Mouse (Mus musculus) neural tube, embryonic 12.5 days (tissue): ENCODE measurements around the gene Sgip1. TPM values are rescaled to one million over a fixed set of nuclear protein-coding genes. Genes with fewer than 3 reads are reported as not detected.

Experiments used
- ATAC-seq: fragments of 200-750 bp; cut with Nextera tagmentation; 2 replicates; pipeline ENCODE4 v1.8.0; 2017; ENCODE audit warnings: low read depth, mild to moderate bottlenecking, moderate TSS enrichment, moderate library complexity; ENCODE audit not compliant: low FRiP score
- H3K27ac ChIP-seq: fragments of 300-500 bp; sonication (generic); 2 replicates; pipeline ENCODE4 v1.5.1; 2016
- H3K27me3 ChIP-seq: fragments of 300-500 bp; sonication (generic); replicated peaks from 2 replicates; pipeline ENCODE4 v1.6.1; 2016; ENCODE audit warnings: mild to moderate bottlenecking
- H3K36me3 ChIP-seq: fragments of 300-500 bp; sonication (generic); 2 replicates; pipeline ENCODE4 v1.6.1; 2016; ENCODE audit warnings: mild to moderate bottlenecking
- H3K4me1 ChIP-seq: fragments of 300-500 bp; sonication (generic); 2 replicates; pipeline ENCODE4 v1.6.1; 2016
- H3K4me2 ChIP-seq: fragments of 300-500 bp; sonication (generic); replicated peaks from 2 replicates; pipeline ENCODE4 v1.6.1; 2016; ENCODE audit warnings: mild to moderate bottlenecking
- H3K4me3 ChIP-seq: fragments of 300-500 bp; sonication (generic); 2 replicates; pipeline ENCODE4 v1.5.1; 2016
- H3K9ac ChIP-seq: fragments of 300-500 bp; sonication (generic); 2 replicates; pipeline ENCODE4 v1.6.1; 2016; ENCODE audit warnings: mild to moderate bottlenecking
- H3K9me3 ChIP-seq: fragments of 300-500 bp; sonication (generic); 2 replicates; pipeline ENCODE4 v1.6.1; 2016; ENCODE audit warnings: mild to moderate bottlenecking
- WGBS: fragments of 180-500 bp; shearing (Covaris S2); methylation state at CpG from one replicate; pipeline ENCODE4 v1.1.7; 2016; 5-methylcytosine and 5-hydroxymethylcytosine counted together
- polyA plus RNA-seq: library from polyadenylated mRNA; unstranded; fragments of >200 nt; fragmentation: Nextera tagmentation; extraction: Ambion mirVana; gene quantifications from 2 replicates; pipeline ENCODE4 v1.2.1, GENCODE M21; 2016

The Sgip1 gene
- polyA plus RNA-seq, 1 experiment from 2014 or later, result 43.3 TPM

DNA sequence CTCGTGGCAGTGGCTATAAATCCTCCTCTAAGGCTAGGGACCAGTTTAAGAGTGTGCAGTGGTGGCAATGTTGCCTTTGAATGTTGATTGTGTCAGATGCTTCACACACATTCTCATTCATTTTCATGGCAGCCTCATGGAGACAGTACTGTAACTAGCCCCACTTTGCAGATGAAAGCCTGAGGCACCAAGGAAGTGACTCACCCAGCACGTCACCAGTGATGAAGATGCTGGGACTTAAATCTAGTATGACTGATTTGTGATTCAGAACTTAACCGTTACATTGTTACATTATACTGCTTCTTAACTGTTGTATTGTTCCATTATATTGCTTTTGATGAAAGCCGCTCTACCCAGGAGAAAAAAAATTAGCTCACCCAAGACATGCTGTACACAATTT lies 145.8 kb downstream of the Sgip1 start:
- Histone ChIP-seq H3K9ac (no peak overlapping the region), H3K9me3 (no peaks in the 10 kb centered on the region), H3K4me1 (no peaks in the 10 kb centered on the region), H3K4me2 (no peak overlapping the region), H3K36me3 (no peaks in the 10 kb centered on the region), H3K27ac (no peak overlapping the region), H3K4me3 (no peak overlapping the region), H3K27me3 (no peaks in the 10 kb centered on the region)
- 73% methylated on average over 4 of the region's 4 CpGs for WGBS
- no peak for ATAC-seq

DNA sequence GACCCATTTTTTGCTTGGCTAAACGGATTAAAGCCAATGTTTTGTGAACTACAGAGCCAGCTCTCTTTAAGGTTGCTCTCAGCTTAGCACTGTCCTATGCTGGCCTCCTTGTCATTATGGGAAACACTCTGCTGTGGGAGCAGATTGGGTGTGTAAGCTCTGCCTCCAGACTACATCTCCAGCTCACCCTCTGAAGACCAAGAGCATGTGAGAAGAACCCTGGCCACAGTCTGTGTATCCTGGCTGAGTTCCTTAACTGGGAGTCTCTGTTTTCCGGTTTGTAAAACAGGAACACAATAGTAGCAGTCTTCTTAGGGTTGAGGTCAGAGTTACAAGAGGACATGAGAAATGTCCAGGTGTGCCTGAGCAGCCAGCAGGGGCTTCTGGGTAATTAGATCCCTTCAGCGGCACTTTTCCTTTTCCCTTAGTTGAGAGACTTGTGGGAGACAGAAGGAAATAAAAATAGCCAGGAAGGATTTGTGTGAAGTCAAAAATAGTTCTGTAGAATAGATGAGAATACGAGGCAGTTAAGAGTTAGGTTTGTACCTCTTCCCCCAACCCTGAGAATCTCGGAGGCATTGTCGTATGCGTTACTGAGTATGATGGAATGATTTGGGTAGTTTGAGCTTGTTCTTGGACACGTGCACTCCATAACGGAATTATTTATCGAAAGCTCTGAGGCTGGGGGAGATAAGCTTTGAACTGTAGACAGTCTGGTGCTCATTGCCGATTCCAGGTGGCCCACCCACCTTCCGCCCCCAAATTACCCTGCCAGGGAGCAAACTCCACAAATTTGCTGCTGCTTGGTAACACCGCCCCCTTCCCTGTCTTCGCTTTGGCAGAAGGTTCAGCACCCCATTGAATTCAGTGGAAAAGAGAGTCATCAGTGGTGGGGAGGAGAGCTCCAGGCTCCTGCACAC lies 146.9 kb downstream of the Sgip1 start:
- H3K4me3 ChIP-seq, result no peak overlapping the region
- WGBS, result 87% methylated on average over 14 of the region's 14 CpGs
- no peaks in the 10 kb centered on the region for H3K9me3 ChIP-seq
- H3K9ac ChIP-seq, result no peak overlapping the region
- H3K4me2 ChIP-seq, result no peak overlapping the region
- H3K4me1 ChIP-seq, result no peaks in the 10 kb centered on the region
- H3K36me3 ChIP-seq, result no peaks in the 10 kb centered on the region
- ATAC-seq, result no peak
- H3K27ac ChIP-seq, result no peak overlapping the region
- H3K27me3 ChIP-seq, result no peaks in the 10 kb centered on the region

DNA sequence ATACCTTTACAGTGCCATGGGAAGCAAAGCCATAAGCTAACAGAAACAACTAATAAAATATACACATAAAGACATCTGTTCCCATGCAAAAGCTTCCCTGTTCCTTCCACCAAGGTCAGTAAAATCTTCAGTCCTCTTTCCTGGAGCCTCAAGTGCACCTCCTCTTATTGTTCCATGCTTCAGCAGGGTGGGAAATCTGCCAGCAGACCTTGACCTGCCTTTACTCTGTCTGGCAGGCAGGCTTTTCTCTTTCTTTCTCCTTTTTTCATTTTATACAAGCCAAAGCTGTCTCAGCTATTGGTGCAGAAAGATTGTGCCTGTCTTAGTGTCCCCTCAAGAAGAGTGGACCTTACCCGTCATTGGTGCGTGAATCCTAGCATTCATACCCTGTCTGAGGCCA lies 154.8 kb downstream of the Sgip1 start:
- Histone ChIP-seq H3K4me2 (no peak overlapping the region), H3K27ac (no peak overlapping the region), H3K27me3 (no peaks in the 10 kb centered on the region), H3K4me1 (no peaks in the 10 kb centered on the region), H3K4me3 (no peak overlapping the region), H3K9ac (no peak overlapping the region), H3K36me3 (peaks cover 9% of the 10 kb centered on the region), H3K9me3 (peaks cover 7% of the 10 kb centered on the region)
- no peak for ATAC-seq
- WGBS, result 95% methylated on average over 2 of the region's 2 CpGs

- ATAC-seq, result no peak
- Histone ChIP-seq H3K4me3 (no peak overlapping the region), H3K27me3 (no peaks in the 10 kb centered on the region), H3K4me1 (no peaks in the 10 kb centered on the region), H3K4me2 (no peak overlapping the region), H3K9ac (no peak overlapping the region), H3K27ac (no peak overlapping the region), H3K9me3 (peaks cover 7% of the 10 kb centered on the region), H3K36me3 (peaks cover 9% of the 10 kb centered on the region)
- WGBS, result 86% methylated on average over 4 of the region's 4 CpGs
These were observed 157.9 kb downstream of the Sgip1 start for GRCm38 (mm10) chr4:102898987-102899386.

GRCm38 (mm10) chr4:102899683-102900082 lies 158.6 kb downstream of the Sgip1 start:
- no peak for ATAC-seq
- no peak overlapping the region for H3K9ac ChIP-seq
- H3K4me3 ChIP-seq, result no peak overlapping the region
- peaks cover 9% of the 10 kb centered on the region for H3K36me3 ChIP-seq
- no peak overlapping the region for H3K27ac ChIP-seq
- H3K9me3 ChIP-seq, result peaks cover 7% of the 10 kb centered on the region
- no peaks in the 10 kb centered on the region for H3K27me3 ChIP-seq
- WGBS, result 92% methylated on average over 5 of the region's 5 CpGs
- H3K4me1 ChIP-seq, result no peaks in the 10 kb centered on the region
- no peak overlapping the region for H3K4me2 ChIP-seq

DNA sequence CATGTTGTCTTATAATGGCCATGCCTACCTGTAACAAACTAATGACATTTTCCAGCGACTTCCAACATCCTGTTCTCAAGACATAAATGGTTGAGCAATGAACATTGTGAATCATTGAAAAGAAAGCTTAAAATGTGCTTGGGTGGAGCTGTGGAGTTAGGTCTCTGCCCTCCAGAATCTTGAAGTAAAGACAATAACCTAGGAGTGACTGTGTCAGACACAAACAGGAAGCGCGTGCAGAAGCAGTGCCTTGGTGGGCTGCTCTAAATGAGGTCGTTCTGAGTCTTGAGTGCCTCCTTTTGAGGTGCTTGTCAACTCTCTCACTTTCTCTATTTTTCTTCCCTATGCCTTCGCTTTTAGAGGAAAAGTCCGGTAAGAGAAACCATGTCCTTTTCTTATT lies 159.1 kb downstream of the Sgip1 start:
- 87% methylated on average over 6 of the region's 6 CpGs for WGBS
- H3K4me3 ChIP-seq, result no peak overlapping the region
- ATAC-seq, result no peak
- no peak overlapping the region for H3K9ac ChIP-seq
- H3K4me1 ChIP-seq, result no peaks in the 10 kb centered on the region
- H3K4me2 ChIP-seq, result no peak overlapping the region
- H3K27ac ChIP-seq, result no peak overlapping the region
- H3K9me3 ChIP-seq, result peaks cover 7% of the 10 kb centered on the region
- peaks cover 9% of the 10 kb centered on the region for H3K36me3 ChIP-seq
- no peaks in the 10 kb centered on the region for H3K27me3 ChIP-seq

DNA sequence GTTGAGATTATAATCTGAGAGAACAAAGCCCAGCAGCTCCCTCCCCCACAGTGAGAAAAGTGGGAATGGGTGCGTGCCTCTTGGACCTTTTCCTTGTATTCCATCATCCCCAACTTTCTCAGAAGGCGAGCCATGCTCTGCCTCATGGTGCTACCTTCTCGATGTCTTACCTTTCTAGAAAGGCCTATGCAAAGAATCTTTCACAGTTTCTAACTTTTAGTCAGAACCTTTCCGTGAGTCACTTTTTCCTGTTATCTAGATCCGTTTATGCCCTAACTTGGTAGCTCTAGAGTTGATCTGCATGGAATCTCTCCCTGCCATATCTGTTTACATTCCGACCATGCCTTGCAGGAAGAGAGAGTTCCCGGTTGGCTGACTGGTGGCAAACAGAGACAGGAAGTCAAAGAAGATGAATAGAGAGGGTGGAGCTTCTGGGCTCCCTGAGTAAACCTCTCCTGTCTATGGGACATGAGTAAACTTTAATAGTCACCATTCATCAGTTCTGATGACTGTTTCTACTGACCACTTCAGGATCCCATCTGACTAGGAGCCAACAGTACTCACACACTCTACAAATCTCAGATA lies 166.8 kb downstream of the Sgip1 start:
- WGBS, result 79% methylated on average over 7 of the region's 7 CpGs
- Histone ChIP-seq H3K4me2 (no peak overlapping the region), H3K9ac (no peak overlapping the region), H3K27me3 (no peaks in the 10 kb centered on the region), H3K4me3 (no peak overlapping the region), H3K36me3 (no peaks in the 10 kb centered on the region), H3K27ac (no peak overlapping the region), H3K9me3 (no peaks in the 10 kb centered on the region), H3K4me1 (no peaks in the 10 kb centered on the region)
- no peak for ATAC-seq

DNA sequence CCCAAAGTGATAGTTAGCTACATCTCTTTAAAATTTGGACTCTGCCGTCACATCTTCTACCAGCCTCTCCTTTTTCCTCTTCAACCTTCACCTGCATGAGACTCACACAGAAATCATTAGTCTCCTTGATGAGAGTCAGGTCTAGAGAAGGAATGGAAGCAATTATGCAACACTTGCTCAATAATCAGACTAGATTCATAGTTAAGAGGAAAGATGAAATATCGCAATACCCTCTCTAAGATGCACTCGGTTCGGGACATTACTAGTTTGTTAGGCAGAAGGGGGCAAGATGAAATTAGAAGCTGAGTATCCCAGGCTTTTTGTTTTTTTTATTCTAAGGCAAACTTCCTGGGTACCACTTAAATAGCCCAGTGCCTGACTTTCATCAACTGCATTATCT lies 169.1 kb downstream of the Sgip1 start:
- H3K9me3 ChIP-seq, result no peaks in the 10 kb centered on the region
- no peaks in the 10 kb centered on the region for H3K36me3 ChIP-seq
- 91% methylated on average over 4 of the region's 4 CpGs for WGBS
- ATAC-seq, result no peak
- H3K4me3 ChIP-seq, result no peak overlapping the region
- H3K4me1 ChIP-seq, result no peaks in the 10 kb centered on the region
- H3K27me3 ChIP-seq, result no peaks in the 10 kb centered on the region
- no peak overlapping the region for H3K27ac ChIP-seq
- no peak overlapping the region for H3K4me2 ChIP-seq
- H3K9ac ChIP-seq, result no peak overlapping the region

GRCm38 (mm10) chr4:102913176-102913575 lies 172.1 kb downstream of the Sgip1 start:
- WGBS, result 90% methylated on average over 3 of the region's 3 CpGs
- Histone ChIP-seq H3K9ac (no peak overlapping the region), H3K4me1 (no peaks in the 10 kb centered on the region), H3K36me3 (no peaks in the 10 kb centered on the region), H3K4me3 (no peak overlapping the region), H3K4me2 (no peak overlapping the region), H3K9me3 (no peaks in the 10 kb centered on the region), H3K27ac (no peak overlapping the region), H3K27me3 (no peaks in the 10 kb centered on the region)
- no peak for ATAC-seq

GRCm38 (mm10) chr4:102913700-102914327 lies 172.7 kb downstream of the Sgip1 start:
- Histone ChIP-seq H3K27me3 (no peaks in the 10 kb centered on the region), H3K36me3 (no peaks in the 10 kb centered on the region), H3K27ac (no peak overlapping the region), H3K9me3 (no peaks in the 10 kb centered on the region), H3K4me1 (no peaks in the 10 kb centered on the region), H3K4me2 (no peak overlapping the region), H3K9ac (no peak overlapping the region), H3K4me3 (no peak overlapping the region)
- 84% methylated on average over 5 of the region's 5 CpGs for WGBS
- no peak for ATAC-seq

DNA sequence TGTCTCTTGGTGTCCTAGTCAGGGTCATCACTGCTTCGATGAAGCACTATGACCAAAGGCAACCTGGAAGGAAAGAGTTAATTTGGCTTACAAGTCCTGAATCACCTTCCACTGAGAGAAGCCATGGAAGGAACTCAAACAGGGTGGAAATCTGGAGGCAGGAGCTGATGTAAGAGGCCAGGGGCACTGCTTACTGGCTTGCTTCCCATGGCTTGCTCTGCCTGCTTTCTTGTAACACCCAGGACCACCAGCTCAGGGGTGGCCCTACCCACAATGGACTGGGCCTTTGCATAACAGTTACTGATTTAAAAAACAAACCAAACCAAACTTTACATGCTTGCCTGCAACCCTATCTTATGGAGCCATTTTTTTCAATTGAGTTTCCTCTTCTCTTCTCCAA lies 177.1 kb downstream of the Sgip1 start:
- Histone ChIP-seq H3K9me3 (no peaks in the 10 kb centered on the region), H3K36me3 (peaks cover 7% of the 10 kb centered on the region; the same call in 1 of the 2 replicates), H3K4me1 (no peaks in the 10 kb centered on the region), H3K4me3 (no peak overlapping the region), H3K27ac (no peak overlapping the region), H3K4me2 (no peak overlapping the region), H3K9ac (no peak overlapping the region), H3K27me3 (no peaks in the 10 kb centered on the region)
- WGBS, result 97% methylated on average over 1 of the region's 1 CpGs
- no peak for ATAC-seq

- no peak for ATAC-seq
- no peaks in the 10 kb centered on the region; the same call in 1 of the 2 replicates for H3K36me3 ChIP-seq
- H3K9ac ChIP-seq, result no peak overlapping the region
- no peaks in the 10 kb centered on the region for H3K27me3 ChIP-seq
- H3K4me1 ChIP-seq, result no peaks in the 10 kb centered on the region
- H3K4me2 ChIP-seq, result no peak overlapping the region
- no peaks in the 10 kb centered on the region for H3K9me3 ChIP-seq
- WGBS, result 36% methylated on average over 3 of the region's 4 CpGs
- no peak overlapping the region for H3K4me3 ChIP-seq
- no peak overlapping the region for H3K27ac ChIP-seq
These were observed 188.4 kb downstream of the Sgip1 start for GRCm38 (mm10) chr4:102929491-102929890.
